Mouse (Mus musculus): ENCODE measurements around the gene Phf5a.

The Phf5a gene

DNA sequence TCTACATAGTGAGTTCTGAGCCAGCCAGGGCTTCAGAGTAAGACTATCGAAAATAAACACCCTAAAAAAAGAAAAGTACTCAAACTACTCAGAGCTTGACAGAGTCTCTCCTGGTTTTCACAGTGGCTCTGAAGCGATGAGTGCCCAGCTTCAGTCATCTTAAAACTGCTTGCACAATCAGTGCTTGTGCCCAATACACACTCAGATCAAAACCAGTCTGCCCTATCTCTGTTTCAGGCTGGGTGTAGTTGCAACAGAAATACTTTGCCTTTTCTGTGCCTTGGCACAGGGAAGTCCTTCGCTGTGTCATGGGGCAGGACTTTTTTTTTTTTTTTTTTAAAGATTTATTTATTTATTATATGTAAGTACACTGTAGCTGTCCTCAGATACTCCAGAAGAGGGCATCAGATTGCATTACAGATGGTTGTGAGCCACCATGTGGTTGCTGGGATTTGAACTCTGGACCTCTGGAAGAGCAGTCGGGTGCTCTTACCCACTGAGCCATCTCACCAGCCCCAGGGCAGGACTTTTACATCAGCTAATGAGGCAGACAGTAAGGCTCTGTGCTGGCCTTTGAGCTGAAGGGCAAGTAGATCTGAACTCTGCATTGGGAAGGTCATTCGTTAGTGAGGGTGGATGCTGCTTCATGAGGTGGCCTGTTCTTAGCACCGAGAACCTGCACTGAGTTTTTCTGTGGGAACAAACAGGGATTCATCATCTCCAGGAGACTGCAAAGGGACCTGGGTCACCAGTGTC lies 15.3 kb upstream of the Phf5a start:
- in situ Hi-C loops (cut with MboI, MseI) = no loop called here

DNA sequence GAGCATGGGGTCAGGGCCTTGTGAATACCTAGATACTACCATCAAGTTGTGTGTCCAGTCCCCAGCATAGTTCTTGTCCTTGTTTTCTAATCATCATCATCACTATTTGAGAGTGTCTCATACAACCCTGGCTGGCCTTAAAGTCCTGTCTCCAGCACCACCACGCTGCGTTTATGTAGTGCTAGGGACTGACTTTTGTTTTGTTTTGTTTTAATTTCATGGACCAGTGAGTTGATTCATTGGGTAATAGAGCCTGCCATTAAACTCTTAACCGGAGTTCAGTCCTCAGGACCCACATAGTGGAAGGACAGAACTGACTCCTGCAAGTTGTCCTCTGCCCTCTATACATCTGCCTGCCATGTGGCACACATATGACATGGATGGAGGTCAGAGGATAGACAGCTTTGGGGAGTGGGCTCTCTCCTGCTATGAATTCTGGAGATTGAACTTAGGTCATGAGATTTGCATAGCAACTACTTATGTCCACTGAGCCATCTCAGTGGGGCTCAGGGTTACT lies 13.8 kb upstream of the Phf5a start:
- in situ Hi-C loops (cut with MboI, MseI) = no loop called here

DNA sequence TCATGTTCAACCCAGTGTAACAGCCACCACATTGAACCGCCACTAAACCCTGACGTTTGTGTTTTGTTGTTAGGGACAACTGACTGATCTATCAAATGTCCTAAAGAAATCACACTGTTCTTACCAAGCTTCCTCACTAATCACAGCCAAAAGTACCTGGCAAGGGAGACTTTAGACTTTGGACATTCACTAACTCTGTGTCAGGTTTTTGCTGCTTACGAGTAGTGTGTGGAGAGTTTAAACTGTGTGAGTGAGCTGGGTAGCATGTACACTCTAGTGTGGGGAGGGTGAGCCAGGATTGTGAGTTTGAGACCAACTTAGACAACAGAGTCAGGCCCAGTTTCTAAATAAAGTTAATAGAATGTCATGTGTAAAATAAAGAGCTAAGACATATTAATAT lies 10.6 kb upstream of the Phf5a start:
- in situ Hi-C loops (cut with MboI, MseI) = no loop called here

DNA sequence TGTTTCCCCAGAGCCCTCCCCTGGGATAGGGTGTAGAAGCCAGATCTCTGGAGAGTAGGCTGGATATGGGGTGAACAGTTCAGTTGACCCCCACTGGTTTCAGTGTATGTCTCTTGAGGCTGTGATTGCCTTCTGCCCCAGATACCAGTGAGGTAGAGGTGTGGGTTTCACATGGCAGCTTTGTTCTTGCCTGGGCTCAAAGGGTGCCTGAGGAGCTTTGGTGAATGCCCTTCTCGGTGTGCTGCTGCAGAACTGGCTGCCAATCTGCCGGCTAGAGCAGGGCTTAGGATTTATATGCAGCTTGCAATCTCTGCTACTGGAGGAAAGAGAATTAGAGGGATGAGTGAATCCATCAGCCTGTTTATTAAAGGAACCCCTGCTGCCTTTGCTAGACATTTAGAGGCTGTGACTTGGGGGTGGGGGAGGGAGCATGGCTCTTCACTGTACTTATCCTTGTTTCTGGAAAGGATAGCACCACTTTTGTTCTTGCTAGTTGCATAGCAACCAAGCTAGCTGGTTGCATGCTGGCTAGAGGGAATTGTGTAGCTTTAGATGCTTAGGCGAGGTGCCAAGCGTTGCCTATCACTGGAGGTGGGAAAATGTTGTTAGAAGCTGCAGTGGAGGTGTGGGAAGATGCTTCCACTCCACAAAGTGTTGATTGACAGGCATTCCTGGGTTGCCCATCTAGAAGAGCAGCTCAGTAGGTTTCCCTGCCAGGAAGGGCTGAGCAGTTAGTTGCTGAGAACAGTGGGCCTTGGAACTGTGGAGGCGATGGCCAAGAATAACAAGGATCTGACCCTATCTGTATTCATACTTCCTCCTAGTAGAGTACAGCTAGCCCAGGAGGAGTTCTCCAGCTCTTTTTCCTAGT lies 8.1 kb upstream of the Phf5a start:
- in situ Hi-C loops (cut with MboI, MseI) = no loop called here

DNA sequence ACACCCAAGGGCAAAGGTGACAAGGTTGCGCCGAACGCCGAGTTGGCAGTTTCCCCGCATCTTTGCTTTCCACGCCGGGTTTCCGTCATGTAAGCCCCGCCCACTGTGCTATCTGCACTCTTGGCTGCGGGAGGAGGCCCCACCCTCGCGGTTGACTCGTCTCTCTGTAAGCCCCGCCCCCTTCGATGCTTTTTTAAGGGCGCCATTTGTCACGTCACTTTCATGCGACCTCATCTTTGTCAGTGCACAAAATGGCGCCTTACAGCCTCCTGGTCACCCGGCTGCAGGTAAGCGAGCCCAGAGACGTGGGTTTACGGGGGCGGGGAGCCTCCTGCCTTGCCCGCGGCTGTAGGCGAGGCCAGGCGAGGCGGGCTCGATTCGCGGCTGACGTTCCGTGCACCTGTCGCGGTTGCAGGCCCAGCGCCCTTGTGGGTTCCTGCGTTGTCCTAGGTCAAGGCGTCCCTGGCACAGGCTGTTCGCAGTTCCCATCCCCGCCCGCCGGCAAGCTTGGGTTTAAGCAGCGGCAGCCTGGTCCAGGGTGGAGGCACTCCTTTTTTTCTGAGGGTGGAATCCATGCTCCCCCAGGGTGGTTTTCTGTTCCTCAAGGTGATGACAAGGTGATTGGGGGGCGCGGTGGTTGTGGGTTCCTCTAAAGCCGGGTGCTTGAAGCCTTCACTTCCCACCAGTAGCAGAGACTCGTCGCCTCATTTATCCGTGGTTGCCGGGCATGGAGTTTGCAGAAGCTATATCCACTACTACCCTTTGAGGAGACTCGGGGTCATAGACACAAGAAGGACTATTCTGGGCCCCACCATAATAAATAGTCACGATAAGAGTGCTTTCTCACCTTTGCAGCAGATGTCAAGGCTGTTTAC lies 788 bp upstream of the Phf5a start, which contains the start of gene Aco2:
Aco2 (plus strand) TSS at position 48 of the 875 bp plus-strand sequence.
- in situ Hi-C loops (cut with MboI, MseI) = loop anchor here in 1 of 2 experiments (25.0 kb wide), 1 partner anchor 1240 kb away; the partner anchor contains the start of gene Rrp7a

DNA sequence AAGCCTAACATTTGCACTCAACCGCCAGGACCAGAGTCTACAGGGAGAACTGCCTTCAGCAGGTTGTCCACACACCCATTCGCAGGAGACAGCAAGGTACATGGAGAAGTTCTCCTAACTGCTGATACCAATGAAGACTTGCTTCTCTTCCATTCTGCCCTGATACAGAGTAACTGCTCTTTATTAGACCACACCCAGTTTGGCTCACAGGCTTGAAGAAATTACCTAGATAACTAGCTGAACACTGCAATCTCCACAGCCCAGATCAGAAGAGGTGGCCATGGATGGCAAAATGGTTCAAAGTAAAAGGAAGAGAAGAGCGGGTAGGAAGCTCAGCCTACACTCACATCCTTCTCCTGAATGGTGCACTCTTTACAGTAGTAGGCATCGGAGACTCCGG lies 1.7 kb downstream of the Phf5a start:
- in situ Hi-C loops (cut with MboI, MseI) = loop anchor here in 1 of 2 experiments (25.0 kb wide), 1 partner anchor 1242 kb away; the partner anchor contains the start of gene Rrp7a

DNA sequence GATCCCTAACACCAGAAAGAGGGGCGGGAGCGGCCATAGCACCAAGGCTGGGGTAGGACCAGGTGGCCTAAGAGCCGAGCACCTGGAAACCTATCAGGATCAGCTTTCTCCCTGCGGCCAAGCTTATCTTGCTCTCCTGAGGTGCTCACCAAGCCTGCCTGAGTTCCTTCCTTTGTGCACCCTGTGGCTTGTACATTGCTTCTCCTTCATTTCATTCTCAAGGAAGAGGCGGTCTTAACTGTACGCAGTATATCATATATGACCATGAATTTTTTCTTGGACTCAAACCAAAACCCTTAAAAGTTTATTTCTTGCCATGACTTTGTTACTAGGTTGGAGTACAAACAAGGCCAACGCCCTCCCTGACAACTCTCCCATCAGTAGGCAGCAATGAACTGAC lies 7.5 kb downstream of the Phf5a start:
- in situ Hi-C loops (cut with MboI, MseI) = loop anchor here in 1 of 2 experiments (25.0 kb wide), 1 partner anchor 1248 kb away; the partner anchor contains the start of gene Rrp7a

DNA sequence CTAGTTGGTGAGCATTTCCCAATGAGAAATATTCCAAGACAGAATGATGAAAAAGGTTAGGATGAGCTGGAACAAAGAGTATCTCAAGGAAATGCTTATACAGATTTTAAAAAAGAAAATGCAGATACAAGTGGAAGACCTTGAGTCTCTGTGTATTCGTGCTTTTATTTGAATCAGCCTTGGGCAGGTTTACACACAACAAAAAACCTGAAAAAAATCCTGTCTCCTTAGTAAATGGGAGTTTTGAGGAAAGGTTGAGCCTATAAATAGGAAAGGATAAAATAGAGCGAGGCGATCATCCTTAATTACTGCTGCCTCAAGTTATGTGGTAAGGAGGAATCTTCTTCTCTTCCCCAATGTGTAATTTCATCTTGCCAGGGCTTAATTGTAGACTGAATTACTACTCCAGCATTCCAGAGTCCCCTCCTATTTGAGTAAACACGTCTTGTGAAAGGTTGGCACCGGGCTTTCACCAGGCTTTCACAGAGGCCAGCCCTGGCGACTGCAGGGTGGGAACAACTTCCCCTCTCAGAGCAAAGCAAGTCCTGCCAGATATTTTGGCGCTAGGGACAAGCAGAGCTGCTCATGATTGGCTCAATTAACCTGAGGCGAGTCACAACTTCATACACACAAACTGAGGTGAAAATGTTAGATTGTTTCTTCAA lies 11.1 kb downstream of the Phf5a start:
- in situ Hi-C loops (cut with MboI, MseI) = loop anchor here in 1 of 2 experiments (25.0 kb wide), 1 partner anchor 1252 kb away; the partner anchor contains the start of gene Rrp7a

DNA sequence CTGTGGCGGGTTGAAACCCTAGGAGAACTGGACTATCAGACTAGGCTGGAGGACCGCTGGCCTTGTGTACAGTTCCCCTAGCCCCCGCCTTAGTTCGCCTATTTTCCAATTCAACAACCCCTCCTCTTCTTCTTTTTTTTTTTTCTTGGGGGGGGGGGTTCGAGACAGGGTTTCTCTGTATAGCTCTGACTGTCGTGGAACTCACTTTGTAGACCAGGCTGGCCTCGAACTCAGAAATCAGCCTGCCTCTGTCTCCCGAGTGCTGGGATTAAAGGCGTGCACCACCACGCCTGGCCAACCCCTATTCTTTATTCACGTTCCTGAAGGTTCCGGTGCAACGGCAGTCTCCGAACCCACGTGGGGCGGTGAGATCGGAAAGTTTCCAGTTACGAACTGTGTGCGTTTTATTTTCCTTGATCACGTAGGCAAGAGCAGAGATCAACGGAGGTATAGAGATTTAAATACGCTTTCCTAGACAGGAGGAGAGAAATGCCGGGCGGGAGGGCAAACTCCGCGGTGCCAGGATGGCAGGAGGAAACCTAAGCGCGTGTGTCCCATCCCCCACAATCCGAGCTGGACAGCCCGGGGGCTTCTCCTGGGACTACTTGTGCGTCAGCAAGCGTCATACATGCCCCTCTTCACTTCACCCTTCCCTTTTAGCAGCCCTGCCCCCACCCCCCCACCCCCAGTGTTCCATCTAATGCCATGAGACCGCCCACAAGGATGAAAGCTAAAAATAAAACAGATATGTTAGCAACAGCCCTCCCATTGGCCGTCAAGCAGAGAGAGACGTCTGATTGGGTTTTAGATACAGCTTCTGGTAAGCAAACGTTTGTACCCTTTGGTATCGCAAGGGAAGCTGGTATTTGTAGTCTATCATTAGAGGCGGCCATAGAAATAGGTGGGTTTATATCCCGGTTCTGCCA lies 12.1 kb downstream of the Phf5a start:
- in situ Hi-C loops (cut with MboI, MseI) = loop anchor here (10.0 to 25.0 kb wide), 3 partner anchors 275 to 1253 kb away; partner anchors contain the start of genes Rrp7a (in 1 of the 2) and Srebf2 (in 1 of the 2)

DNA sequence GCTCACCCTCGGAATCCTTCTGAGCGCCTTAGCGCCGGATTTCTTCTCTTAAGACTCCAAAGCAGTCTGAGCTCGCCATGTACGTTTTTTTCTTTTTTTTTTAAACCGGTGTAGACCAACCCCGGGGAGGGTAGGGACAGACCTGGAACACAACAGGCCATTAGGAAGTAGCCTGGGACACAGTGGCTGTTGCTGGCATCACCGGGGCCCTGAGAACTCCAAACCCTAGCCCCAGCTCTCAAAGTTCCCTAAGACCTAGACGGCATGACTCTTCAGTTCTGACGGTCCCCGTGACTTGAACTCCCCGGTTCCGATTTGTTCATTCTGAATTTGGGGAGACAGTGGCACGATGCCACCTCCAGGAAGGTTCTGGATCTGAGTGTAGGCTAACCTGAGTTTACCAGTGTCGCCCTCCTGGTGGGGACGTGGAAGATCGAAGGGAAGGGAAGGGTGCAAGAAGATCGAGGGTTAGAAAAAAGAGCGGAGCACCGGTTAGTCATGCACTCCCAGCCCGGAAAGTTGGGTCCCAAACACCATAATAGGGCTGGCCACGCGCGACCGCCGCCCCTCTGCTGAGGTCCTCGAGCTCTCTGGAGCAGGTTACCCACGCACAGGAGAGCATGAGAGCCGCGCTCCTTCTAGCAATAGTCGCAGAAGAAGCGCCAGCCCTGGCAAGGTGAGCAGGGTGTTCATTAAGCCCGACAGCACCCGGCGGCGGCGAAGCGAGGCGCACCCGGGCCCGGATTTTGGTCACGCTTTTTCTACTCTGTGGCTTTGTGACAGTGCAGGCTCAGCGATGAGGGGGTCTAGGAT lies 13.0 kb downstream of the Phf5a start, which contains the start of gene Tob2:
Tob2 (minus strand) TSS at position 280 of the 813 bp plus-strand sequence.
- in situ Hi-C loops (cut with MboI, MseI) = loop anchor here (10.0 to 25.0 kb wide), 3 partner anchors 276 to 1254 kb away; partner anchors contain the start of genes Rrp7a (in 1 of the 2) and Srebf2 (in 1 of the 2)

DNA sequence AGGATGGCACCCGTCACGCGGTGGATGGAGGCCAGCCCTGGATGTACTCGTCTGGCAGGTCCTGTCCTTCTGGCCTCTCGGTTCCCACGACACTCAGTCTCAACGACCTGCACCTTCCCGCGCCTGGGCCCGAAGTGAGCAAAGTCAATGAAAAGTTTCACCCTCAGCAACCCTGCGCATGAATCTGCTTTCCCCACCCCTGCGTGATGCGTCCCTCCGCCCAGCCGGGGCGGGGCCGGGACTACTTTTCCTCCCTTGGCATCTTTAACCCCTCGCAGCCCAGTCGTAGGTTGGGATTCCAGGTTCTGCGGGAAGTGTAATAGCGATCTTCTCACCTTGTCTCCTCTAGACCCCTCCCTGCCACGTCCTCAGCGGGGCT lies 13.6 kb downstream of the Phf5a start:
- in situ Hi-C loops (cut with MboI, MseI) = loop anchor here (10.0 to 25.0 kb wide), 3 partner anchors 277 to 1254 kb away; partner anchors contain the start of genes Rrp7a (in 1 of the 2) and Srebf2 (in 1 of the 2)

DNA sequence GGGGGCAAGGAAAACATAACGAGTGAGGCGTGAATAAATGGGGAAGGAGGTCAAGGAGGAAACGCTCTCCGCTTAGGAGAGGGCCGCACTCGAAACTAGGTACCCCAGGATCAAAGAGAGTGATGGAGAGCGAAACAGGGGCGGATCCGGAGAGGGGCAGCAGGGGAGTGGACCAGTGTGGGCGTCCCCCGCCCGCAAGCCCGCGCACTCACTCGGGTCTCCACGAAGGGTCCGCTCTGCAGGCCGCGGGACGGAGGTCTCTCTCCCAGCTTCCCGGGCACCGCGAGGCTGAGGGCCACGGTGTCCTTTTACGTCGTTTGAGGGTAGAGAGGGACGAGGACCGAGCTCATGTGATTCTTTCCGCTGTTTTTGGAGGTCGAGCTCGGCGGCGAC lies 14.0 kb downstream of the Phf5a start:
- in situ Hi-C loops (cut with MboI, MseI) = loop anchor here (10.0 to 25.0 kb wide), 3 partner anchors 277 to 1255 kb away; partner anchors contain the start of genes Rrp7a (in 1 of the 2) and Srebf2 (in 1 of the 2)

DNA sequence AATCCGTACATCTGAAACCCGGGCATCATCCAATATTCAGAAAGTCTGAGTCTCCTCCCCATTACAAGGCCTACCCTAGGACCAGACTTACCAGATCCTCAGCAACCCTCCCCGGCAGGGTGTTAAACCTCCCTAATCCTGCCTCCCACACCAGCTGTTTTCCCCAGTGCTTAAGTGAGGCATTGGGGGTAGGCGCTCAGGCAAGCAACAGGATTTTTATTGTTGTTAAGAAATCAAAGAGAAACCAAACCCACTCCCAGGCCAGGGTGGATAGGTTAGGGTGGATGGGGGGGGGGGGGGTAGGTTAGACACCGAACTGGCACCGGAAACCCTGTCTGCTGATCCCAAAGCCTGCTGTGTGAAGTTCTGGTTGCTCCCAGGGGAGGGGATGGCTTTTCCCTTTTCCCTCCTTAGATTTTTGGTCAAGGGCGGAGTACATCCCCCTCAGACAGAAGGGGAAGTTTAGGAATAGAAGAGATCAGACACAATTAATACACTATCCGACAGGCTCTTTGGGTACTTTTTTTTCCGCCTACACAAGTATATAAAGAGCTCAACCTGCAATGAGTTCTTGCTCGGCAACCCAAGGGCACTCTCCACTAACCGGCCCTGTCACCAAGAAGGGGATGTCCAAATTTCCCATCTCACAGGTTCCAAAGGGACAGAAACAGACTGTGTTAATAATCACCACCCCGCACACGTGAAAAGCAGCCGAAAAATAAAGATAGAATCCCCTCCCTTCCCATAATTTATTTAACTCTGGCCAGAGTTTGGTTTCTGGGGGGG lies 14.6 kb downstream of the Phf5a start:
- in situ Hi-C loops (cut with MboI, MseI) = loop anchor here (10.0 to 25.0 kb wide), 3 partner anchors 278 to 1255 kb away; partner anchors contain the start of genes Rrp7a (in 1 of the 2) and Srebf2 (in 1 of the 2)

DNA sequence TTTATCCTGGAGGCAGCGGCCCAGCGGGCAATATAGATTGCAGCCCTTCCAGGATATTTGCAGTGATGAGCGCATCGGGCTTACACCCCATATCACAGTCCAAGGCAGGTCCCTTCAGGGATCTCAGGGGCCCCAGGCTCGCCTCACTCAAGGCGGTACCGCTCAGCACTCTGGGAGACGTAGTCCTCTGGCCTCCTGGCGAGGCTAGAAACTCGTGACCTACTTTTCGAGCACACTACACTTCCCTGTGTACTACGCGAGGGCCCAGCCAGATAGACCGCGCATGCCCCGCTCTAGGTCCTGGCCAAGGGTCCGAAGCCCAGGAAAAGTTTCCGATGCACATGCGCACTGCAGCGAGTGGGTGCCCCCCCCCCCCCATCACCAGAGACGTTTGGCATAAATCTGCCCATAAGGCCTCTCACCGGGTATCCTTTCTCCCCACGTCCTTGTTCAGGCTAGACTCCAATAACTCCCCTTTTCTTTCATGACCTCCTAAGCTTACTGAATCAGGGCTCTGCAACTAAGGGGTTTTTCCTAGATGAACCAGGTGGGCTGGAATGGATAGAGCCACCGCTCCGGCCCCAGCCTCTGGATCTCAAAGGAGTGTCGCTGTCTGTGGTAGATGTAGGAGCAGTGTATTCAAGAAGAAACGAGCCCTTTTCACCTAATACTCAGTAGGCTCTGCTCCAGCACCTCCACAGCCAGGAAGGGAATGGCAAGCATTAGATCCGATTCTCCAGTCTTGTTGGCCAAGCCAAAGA lies 15.5 kb downstream of the Phf5a start:
- in situ Hi-C loops (cut with MboI, MseI) = loop anchor here (10.0 to 25.0 kb wide), 3 partner anchors 279 to 1256 kb away; partner anchors contain the start of genes Rrp7a (in 1 of the 2) and Srebf2 (in 1 of the 2)

DNA sequence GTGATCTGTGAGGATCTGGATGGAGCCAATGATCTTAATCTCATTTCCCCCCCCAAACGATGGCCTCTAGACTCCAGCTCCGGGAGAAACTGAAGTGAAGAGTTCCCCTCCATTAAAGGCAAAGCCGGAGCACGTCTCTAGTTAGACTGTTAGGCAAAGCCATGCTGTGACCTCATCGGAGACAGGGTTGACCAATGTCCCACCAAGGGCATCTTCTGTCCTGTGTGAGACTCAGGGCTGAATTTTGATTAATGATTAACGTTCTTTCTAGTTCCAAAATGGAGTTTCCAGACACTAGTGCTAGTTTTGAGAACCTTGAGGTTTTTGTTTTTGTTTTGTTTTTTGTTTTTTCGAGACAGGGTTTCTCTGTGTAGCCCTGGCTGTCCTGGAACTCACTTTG lies 18.6 kb downstream of the Phf5a start:
- in situ Hi-C loops (cut with MboI, MseI) = loop anchor here (10.0 to 25.0 kb wide), 3 partner anchors 282 to 1259 kb away; partner anchors contain the start of genes Rrp7a (in 1 of the 2) and Srebf2 (in 1 of the 2)

Measured in T-helper 17 cell (primary cell).